Mouse (Mus musculus): ENCODE results near the gene Zfp575.
A peak's percentile ranks its signal among the peaks of the same experiment; 100 is the strongest.

Zfp575 gene

GRCm38 (mm10) chr7:24600941-24601597, 13.6 kb upstream of the Zfp575 start:
- peak; percentile 92 to 96 for DNase-seq

GRCm38 (mm10) chr7:24599211-24600067, 12.0 kb upstream of the Zfp575 start:
- peak in 1 of 2 experiments; percentile 43 for DNase-seq

- DNase-seq = no peak
These were observed 10.7 kb upstream of the Zfp575 start for GRCm38 (mm10) chr7:24598121-24598520.

- no peak for DNase-seq
These were observed 8.0 kb upstream of the Zfp575 start for GRCm38 (mm10) chr7:24595464-24595863.

GRCm38 (mm10) chr7:24594309-24594803, 6.9 kb upstream of the Zfp575 start:
- DNase-seq = no peak

- peak; percentile 71 to 83 for DNase-seq
These were observed 6.3 kb upstream of the Zfp575 start for GRCm38 (mm10) chr7:24593621-24594308.

GRCm38 (mm10) chr7:24592781-24593180, 5.3 kb upstream of the Zfp575 start:
- no peak for DNase-seq

- DNase-seq = peak in 1 of 2 experiments; percentile 55
These were observed 4.7 kb upstream of the Zfp575 start for GRCm38 (mm10) chr7:24592163-24592562.

- DNase-seq = no peak
These were observed 4.3 kb upstream of the Zfp575 start for GRCm38 (mm10) chr7:24591735-24592134.

- peak; percentile 87 to 90 for DNase-seq
These were observed 895 bp upstream of the Zfp575 start for GRCm38 (mm10) chr7:24588336-24588735.

GRCm38 (mm10) chr7:24586828-24587227, 613 bp downstream of the Zfp575 start:
- no peak for DNase-seq

- DNase-seq = no peak
These were observed 1.4 kb downstream of the Zfp575 start for GRCm38 (mm10) chr7:24585995-24586394.

- no peak for DNase-seq
These were observed 2.6 kb downstream of the Zfp575 start for GRCm38 (mm10) chr7:24584876-24585275.

- DNase-seq = no peak
These were observed 9.6 kb downstream of the Zfp575 start for GRCm38 (mm10) chr7:24577811-24578210.

- peak; percentile 86 to 88 for DNase-seq
These were observed 13.1 kb downstream of the Zfp575 start for GRCm38 (mm10) chr7:24574224-24574796.

- DNase-seq = no peak
These were observed 15.0 kb downstream of the Zfp575 start for GRCm38 (mm10) chr7:24572455-24572854.

GRCm38 (mm10) chr7:24571071-24571470, 16.4 kb downstream of the Zfp575 start:
- no peak for DNase-seq

GRCm38 (mm10) chr7:24568512-24568911, 18.9 kb downstream of the Zfp575 start:
- DNase-seq = no peak

- no peak for DNase-seq
These were observed 21.2 kb downstream of the Zfp575 start for GRCm38 (mm10) chr7:24566206-24566605.

GRCm38 (mm10) chr7:24565627-24566026, 21.8 kb downstream of the Zfp575 start:
- DNase-seq = peak in 1 of 2 experiments; percentile 58

- peak; percentile 47 to 82 for DNase-seq
These were observed 22.7 kb downstream of the Zfp575 start for GRCm38 (mm10) chr7:24564607-24565265.

- no peak for DNase-seq
These were observed 23.6 kb downstream of the Zfp575 start for GRCm38 (mm10) chr7:24563837-24564206.
